Mouse (Mus musculus) forebrain, embryonic 16.5 days (tissue): ENCODE results near the gene Slmap. TPM values are rescaled to one million over a fixed set of nuclear protein-coding genes. Genes with fewer than 3 reads are reported as not detected.

Experiments used
- ATAC-seq: fragments of 200-750 bp; cut with Nextera tagmentation; 2 replicates; pipeline ENCODE4 v1.8.0; 2017; ENCODE audit warnings: mild to moderate bottlenecking, moderate library complexity
- H3K27ac ChIP-seq: fragments of 300-500 bp; sonication (generic); 2 replicates; pipeline ENCODE4 v1.5.1; 2014; ENCODE audit warnings: low read length, control low read depth
- H3K27me3 ChIP-seq: fragments of 300-500 bp; sonication (generic); replicated peaks from 2 replicates; pipeline ENCODE4 v1.6.1; 2014; ENCODE audit warnings: low read length; ENCODE audit not compliant: control insufficient read depth, insufficient read depth
- H3K36me3 ChIP-seq: fragments of 300-500 bp; sonication (generic); 2 replicates; pipeline ENCODE4 v1.6.1; 2014; ENCODE audit not compliant: control insufficient read depth, insufficient read depth
- H3K4me1 ChIP-seq: fragments of 300-500 bp; sonication (generic); replicated peaks from 2 replicates; pipeline ENCODE4 v1.6.1; 2014; ENCODE audit warnings: low read length; ENCODE audit not compliant: control insufficient read depth, insufficient read depth
- H3K4me2 ChIP-seq: fragments of 300-500 bp; sonication (generic); 2 replicates; pipeline ENCODE4 v1.6.1; 2014; ENCODE audit warnings: mild to moderate bottlenecking, low read length, control low read depth
- H3K4me3 ChIP-seq: fragments of 300-500 bp; sonication (generic); replicated peaks from 2 replicates; pipeline ENCODE4 v1.5.1; 2014; ENCODE audit warnings: mild to moderate bottlenecking, low read length, control low read depth
- H3K9ac ChIP-seq: fragments of 300-500 bp; sonication (generic); replicated peaks from 2 replicates; pipeline ENCODE4 v1.6.1; 2014; ENCODE audit warnings: low read depth, low read length, control low read depth
- H3K9me3 ChIP-seq: fragments of 300-500 bp; sonication (generic); 2 replicates; pipeline ENCODE4 v1.6.1; 2016; ENCODE audit warnings: low read length; ENCODE audit not compliant: control insufficient read depth
- WGBS: fragments of 180-500 bp; shearing (Covaris S2); extraction: QIAGEN DNeasy Blood & Tissue Kit; methylation state at CpG from one replicate; pipeline ENCODE4 v1.1.7; 2014; 5-methylcytosine and 5-hydroxymethylcytosine counted together
- polyA plus RNA-seq: library from polyadenylated mRNA; unstranded; fragments of >200 nt; fragmentation: Nextera tagmentation; extraction: Ambion mirVana; gene quantifications from 2 replicates; pipeline ENCODE4 v1.2.1, GENCODE M21; 2015

Gene Slmap
- polyA plus RNA-seq, 1 experiment from 2014 or later = 14.3 TPM

DNA sequence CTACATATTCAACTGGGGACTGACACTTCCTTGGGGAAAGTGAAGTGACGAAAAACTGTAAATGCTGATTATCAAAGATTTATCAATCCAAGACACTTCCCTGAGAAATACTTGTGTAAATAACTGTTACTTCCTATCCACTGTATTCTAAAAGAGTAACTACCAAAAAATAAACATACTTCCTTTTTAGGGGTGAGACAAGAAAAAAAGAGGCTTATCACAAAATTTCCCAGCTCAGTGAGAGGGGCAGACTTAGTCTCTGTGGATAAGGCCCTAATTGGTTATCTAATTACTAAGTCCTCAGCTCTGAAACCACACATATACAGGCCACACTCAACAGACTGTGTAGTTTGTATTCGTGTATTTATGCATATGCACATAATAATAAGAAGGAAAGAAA lies 97.0 kb downstream of the Slmap start:
- Histone ChIP-seq H3K4me2 (no peak overlapping the region), H3K36me3 (peaks cover 5% of the 10 kb centered on the region; the same call in 1 of the 2 replicates), H3K9me3 (no peaks in the 10 kb centered on the region), H3K27me3 (no peaks in the 10 kb centered on the region), H3K27ac (no peak overlapping the region), H3K4me3 (no peak overlapping the region), H3K4me1 (no peaks in the 10 kb centered on the region), H3K9ac (no peak overlapping the region)
- WGBS = 82% methylated on average over 2 of the region's 2 CpGs
- ATAC-seq = no peak

DNA sequence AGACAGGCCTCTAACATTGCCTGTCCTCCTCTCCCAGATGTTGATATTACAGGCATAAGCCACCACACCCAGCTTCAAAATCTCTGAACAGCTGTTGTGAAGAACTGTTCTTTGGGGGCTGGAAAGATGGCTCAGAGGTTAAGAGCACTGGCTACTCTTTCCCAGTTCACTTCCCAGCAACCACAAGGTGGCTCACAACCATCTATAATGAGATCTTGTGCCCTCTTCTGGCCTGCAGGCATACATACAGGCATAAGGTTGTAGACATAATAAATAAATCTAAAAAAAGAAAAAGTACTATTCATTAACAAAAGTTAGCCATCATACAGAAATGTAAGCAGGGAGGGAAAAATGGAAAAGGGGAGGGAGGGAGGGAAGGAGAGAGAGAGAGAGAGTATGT lies 98.4 kb downstream of the Slmap start:
- Histone ChIP-seq H3K27me3 (no peaks in the 10 kb centered on the region), H3K9ac (no peak overlapping the region)
- no peak for ATAC-seq

DNA sequence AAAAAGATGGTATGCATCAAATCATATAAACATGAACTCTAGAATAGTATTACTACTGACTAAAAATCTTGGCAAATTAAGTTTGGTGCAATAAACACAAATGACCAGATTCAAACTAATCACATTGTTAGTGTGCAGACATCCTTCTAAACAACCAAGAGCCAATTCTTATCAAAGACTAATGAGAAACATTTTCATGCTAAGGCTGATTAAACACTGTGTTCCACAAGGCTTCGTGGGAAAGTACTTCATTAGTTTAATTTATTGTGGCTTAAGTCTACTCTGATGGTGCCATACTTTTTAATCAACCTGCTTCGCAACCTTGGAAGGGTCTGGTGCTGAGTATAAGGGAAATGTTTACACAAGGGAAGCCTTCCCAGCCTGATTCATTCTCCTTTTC lies 102.4 kb downstream of the Slmap start:
- no peak overlapping the region for H3K4me2 ChIP-seq
- H3K9me3 ChIP-seq = no peaks in the 10 kb centered on the region
- no peaks in the 10 kb centered on the region for H3K27me3 ChIP-seq
- H3K9ac ChIP-seq = no peak overlapping the region
- no peak overlapping the region for H3K4me3 ChIP-seq
- H3K36me3 ChIP-seq = peaks cover 10% of the 10 kb centered on the region
- WGBS = 18% methylated on average over 2 of the region's 2 CpGs
- H3K4me1 ChIP-seq = no peaks in the 10 kb centered on the region
- peak; percentile 58 for ATAC-seq
- no peak overlapping the region for H3K27ac ChIP-seq

More for the DNA sequence above, 98.4 kb downstream of the Slmap start:
- peaks cover 5% of the 10 kb centered on the region; the same call in 1 of the 2 replicates for H3K36me3 ChIP-seq
- no peak overlapping the region for H3K27ac ChIP-seq
- H3K4me2 ChIP-seq = no peak overlapping the region
- no peak overlapping the region for H3K4me3 ChIP-seq
- no peaks in the 10 kb centered on the region for H3K9me3 ChIP-seq
- H3K4me1 ChIP-seq = no peaks in the 10 kb centered on the region

DNA sequence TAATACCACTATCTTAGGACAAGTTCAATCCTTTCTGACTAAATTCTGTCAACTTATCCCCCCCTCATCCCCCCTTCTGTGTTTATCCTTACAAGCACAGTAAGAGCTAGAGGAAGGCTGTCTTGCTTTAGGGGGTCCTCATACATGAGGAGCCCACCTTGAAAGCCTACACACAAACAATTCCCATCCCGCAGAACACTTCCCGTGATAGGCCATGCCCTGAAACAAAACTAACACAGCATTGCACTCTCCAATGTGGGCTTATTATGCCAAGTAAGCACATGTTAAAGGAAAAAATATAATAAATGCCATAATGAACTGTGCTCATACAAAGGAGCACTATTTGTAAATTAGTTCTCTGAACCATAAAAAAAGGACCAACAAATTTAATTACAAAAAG lies 102.8 kb downstream of the Slmap start:
- H3K36me3 ChIP-seq = peaks cover 14% of the 10 kb centered on the region
- no peak overlapping the region for H3K9ac ChIP-seq
- 0 out of 2 replicates have a peak, but pooled peaks have one; percentile 18 for ATAC-seq
- no peak overlapping the region for H3K27ac ChIP-seq
- H3K4me2 ChIP-seq = no peak overlapping the region
- 24% methylated on average over 2 of the region's 2 CpGs for WGBS
- no peaks in the 10 kb centered on the region for H3K9me3 ChIP-seq
- no peaks in the 10 kb centered on the region for H3K27me3 ChIP-seq
- no peak overlapping the region for H3K4me3 ChIP-seq
- H3K4me1 ChIP-seq = no peaks in the 10 kb centered on the region

DNA sequence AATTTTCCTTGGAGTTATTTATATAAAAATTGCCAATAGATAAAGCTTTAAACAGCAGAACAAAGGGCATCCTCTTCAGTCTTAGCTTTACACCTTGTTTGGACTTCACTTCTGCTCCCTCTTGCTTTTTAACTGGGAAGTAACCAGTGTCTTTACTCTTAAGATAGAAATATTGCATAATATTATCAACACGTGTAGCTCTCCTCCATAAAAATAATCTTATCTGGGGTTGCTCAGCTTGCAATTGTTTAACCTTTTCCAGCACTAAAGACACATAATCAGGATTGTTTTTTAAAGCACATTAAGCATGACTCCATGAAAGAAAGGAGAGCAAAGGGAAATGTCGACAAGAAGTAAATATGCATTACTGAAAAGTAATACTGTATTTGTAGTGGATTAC lies 114.5 kb downstream of the Slmap start:
- Histone ChIP-seq H3K4me1 (0 out of 2 replicates have a peak, but pooled peaks cover 2% of the 10 kb centered on the region), H3K4me3 (no peak overlapping the region), H3K36me3 (peaks cover 10% of the 10 kb centered on the region; the same call in 1 of the 2 replicates), H3K27ac (no peak overlapping the region), H3K27me3 (no peaks in the 10 kb centered on the region), H3K9me3 (no peaks in the 10 kb centered on the region), H3K4me2 (no peak overlapping the region), H3K9ac (no peak overlapping the region)
- WGBS = 87% methylated on average over 2 of the region's 2 CpGs
- ATAC-seq = no peak

DNA sequence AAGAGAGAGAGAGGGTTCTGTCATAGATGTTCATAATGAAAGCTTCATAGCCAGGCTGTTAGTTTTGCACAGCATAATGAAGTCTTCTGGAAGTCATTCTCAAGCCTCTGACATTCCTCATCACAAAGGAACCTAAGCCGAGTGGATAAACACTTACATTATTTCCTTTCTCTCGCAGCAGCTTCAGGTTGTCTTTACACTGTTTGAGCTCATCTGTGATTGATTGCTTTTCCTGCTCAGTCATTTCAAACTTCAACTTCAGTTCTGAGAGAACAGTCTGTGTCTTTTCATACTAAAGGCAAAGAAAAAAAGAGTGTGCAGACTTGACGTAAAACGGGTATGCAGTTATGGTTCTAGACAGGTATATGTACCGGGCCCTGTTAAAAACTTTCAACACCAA lies 116.8 kb downstream of the Slmap start:
- Histone ChIP-seq H3K36me3 (peaks cover 10% of the 10 kb centered on the region; the same call in 1 of the 2 replicates), H3K4me1 (0 out of 2 replicates have a peak, but pooled peaks cover 2% of the 10 kb centered on the region), H3K9ac (no peak overlapping the region), H3K9me3 (no peaks in the 10 kb centered on the region), H3K4me3 (no peak overlapping the region), H3K27ac (no peak overlapping the region), H3K27me3 (no peaks in the 10 kb centered on the region), H3K4me2 (no peak overlapping the region)
- no peak for ATAC-seq
- 76% methylated on average over 5 of the region's 5 CpGs for WGBS

DNA sequence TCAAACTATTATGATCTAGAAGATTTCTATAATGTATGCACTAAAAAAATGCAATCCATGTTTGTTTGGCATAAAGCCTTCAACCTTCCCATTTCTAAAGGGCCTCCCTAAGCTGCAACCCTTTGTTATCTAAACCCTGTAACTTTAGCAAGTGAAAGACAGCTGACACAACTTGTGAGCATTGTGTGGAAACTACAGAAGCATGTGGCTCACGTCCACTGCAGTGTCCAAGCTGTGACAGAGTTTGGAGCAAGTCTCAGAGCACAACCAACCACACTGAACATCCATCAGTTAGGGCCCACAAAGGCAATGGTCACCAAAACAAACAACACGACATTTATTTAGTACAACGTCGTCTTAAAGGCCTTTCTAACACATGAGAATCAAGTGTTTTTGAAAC lies 117.6 kb downstream of the Slmap start:
- Histone ChIP-seq H3K4me2 (no peak overlapping the region), H3K36me3 (peaks cover 5% of the 10 kb centered on the region; the same call in 1 of the 2 replicates), H3K4me3 (no peak overlapping the region), H3K9ac (no peak overlapping the region), H3K9me3 (no peaks in the 10 kb centered on the region), H3K27me3 (no peaks in the 10 kb centered on the region), H3K27ac (no peak overlapping the region), H3K4me1 (0 out of 2 replicates have a peak, but pooled peaks cover 2% of the 10 kb centered on the region)
- 74% methylated on average over 4 of the region's 4 CpGs for WGBS
- ATAC-seq = no peak

DNA sequence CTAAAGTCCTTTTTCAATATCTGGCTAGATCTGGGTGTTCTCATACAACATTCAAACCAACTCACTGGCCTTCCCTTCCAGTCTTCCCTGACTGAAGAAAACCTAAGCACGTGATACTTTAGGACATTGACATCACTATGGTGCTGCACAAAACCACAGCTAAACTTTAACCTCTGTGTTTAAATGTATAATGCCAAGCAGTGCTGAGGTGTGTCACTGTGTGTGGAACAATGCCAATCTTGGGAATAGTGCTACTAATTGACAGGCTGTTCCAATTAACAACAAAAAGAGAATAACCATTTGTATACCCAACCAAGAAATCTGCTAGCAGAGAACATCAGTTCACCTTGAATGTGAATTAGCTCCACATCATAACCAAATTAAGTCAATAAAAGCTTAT lies 121.2 kb downstream of the Slmap start:
- Histone ChIP-seq H3K4me1 (0 out of 2 replicates have a peak, but pooled peaks cover 2% of the 10 kb centered on the region), H3K27me3 (no peaks in the 10 kb centered on the region), H3K36me3 (peaks cover 3% of the 10 kb centered on the region; the same call in 1 of the 2 replicates), H3K9me3 (no peaks in the 10 kb centered on the region), H3K9ac (no peak overlapping the region), H3K27ac (no peak overlapping the region), H3K4me3 (no peak overlapping the region), H3K4me2 (no peak overlapping the region)
- ATAC-seq = no peak
- 48% methylated on average over 1 of the region's 1 CpGs for WGBS

DNA sequence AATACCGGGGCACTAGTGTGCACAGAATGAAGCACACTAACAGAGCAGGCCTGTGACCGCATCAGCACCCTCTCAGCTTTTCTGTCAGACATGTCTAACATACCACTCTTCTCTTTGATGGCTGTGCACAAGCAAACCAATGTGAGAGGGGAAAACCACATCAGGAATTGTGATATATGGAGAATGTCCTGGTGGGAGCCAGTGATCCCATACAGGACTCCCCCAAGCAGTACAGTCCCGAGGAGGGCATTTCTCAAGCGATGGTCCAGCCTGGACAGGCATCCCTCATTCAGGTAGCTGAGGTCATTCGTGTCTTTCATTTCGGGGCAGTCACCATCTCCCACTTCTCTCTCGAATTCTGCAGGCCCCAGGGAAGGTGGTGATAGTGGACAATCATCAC lies 128.0 kb downstream of the Slmap start:
- Histone ChIP-seq H3K36me3 (no peaks in the 10 kb centered on the region), H3K9me3 (no peaks in the 10 kb centered on the region), H3K27ac (no peak overlapping the region), H3K4me1 (no peaks in the 10 kb centered on the region), H3K27me3 (no peaks in the 10 kb centered on the region), H3K4me2 (no peak overlapping the region), H3K9ac (no peak overlapping the region), H3K4me3 (no peak overlapping the region)
- WGBS = 90% methylated on average over 7 of the region's 7 CpGs
- ATAC-seq = no peak
